Mouse (Mus musculus) embryonic stem cell, embryonic (primary cell): ENCODE data around the gene Tubb5.

Experiments
- CTCF ChIA-PET, 4 experiments: fragments of 300-600 bp in 2 of 4; fragments of 350-600 bp in 2 of 4; sonication (Branson Sonifier 250); formaldehyde crosslinking; loops; one replicate each; lab custom pipeline; 2022; ENCODE audit warnings: inconsistent platforms in 2 of 4; lab: Charles Lee
- POLR2A ChIA-PET, 4 experiments: fragments of 300-600 bp in 2 of 4; fragments of 350-600 bp in 2 of 4; sonication (Branson Sonifier 250); formaldehyde crosslinking; loops; one replicate each; lab custom pipeline; 2022; ENCODE audit warnings: antibody characterized with exemption in 4 of 4, inconsistent platforms in 1 of 4; lab: Charles Lee

Tubb5 gene

DNA sequence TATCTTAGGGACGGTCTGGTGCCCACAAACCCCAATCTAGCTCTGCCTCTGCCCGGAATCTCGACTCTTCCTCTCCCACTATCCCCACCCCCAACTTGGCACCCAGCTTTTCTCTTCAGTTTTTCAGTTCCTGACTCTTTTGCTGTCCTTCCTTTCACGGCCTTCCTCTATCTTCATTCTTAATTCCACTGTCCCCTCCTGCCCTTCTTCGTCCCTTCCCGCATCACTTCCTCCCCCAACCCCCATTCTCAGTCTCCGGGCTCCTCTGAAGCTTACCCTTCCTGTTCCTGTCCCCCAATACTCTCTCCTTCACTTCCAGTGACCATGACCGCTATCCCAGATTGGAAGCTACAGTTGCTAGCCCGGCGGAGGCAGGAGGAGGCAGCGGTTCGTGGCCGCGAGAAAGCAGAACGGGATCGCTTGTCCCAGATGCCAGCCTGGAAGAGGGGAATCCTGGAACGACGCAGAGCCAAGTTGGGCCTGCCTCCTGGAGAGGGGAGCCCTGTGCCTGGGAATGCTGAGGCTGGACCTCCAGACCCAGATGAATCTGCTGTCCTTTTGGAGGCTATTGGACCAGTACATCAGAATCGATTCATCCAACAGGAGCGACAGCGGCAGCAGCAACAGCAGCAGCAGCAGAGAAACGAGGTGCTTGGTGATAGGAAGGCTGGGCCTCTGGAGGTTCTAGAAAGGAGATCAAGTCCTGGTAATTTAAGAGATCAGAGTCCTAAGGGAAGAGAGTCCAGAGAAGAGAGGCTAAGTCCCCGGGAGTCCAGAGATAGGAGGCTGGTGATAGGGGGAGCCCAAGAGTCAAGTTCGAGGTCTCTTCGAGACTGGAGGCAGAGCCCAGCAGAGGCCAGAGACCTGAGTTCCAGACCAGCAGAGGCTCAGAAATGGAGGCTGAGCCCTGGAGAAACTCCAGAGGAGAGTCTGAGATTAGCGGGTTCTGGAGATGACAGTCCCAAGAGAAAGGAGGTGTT, 29.1 kb upstream of the Tubb5 start:
- ChIA-PET CTCF (interaction anchor here in 3 of 4 experiments (0.5 to 2.5 kb wide), 7 partner anchors 9 to 172 kb away, joined by 3 to 8 read pairs (median 4); partner anchors contain the start of genes Dhx16 (in 1 of the 3) and Flot1 (in 1 of the 3)), POLR2A (interaction anchor here (0.5 to 19.8 kb wide), 31 partner anchors 7 to 1240 kb away, joined by 3 to 490 read pairs (median 4); partner anchors contain the start of genes Mdc1 (in 3 of the 4), Dhx16 (in 2 of the 4), Ier3 (in 2 of the 4) and Mrps18b (in 2 of the 4))

- POLR2A ChIA-PET = interaction anchor here (0.5 to 19.8 kb wide), 26 partner anchors 8 to 1239 kb away, joined by 3 to 490 read pairs (median 4); partner anchors contain the start of genes Mdc1 (in 3 of the 4), Dhx16 (in 2 of the 4), Ier3 (in 2 of the 4) and Mrps18b (in 2 of the 4)
These were observed 28.2 kb upstream of the Tubb5 start for GRCm38 (mm10) chr17:35866281-35866831.

GRCm38 (mm10) chr17:35865481-35866280, 27.6 kb upstream of the Tubb5 start, which contains the start of gene Ppp1r18:
Ppp1r18 (plus strand) TSS chr17:35865593.
- CTCF ChIA-PET = interaction anchor here (0.6 to 3.1 kb wide), 13 partner anchors 8 to 170 kb away, joined by 3 to 17 read pairs (median 5); partner anchors contain the start of gene Dhx16 (in 3 of the 4)
- POLR2A ChIA-PET = interaction anchor here (0.7 to 19.8 kb wide), 25 partner anchors 7 to 72 kb away, joined by 3 to 490 read pairs (median 5); partner anchors contain the start of genes Flot1 (in 2 of the 4), Ier3 (in 2 of the 4), Mdc1 (in 2 of the 4) and Mrps18b (in 1 of the 4)

More at GRCm38 (mm10) chr17:35866281-35866831, 28.2 kb upstream of the Tubb5 start:
- CTCF ChIA-PET = interaction anchor here in 3 of 4 experiments (0.6 to 2.5 kb wide), 6 partner anchors 7 to 171 kb away, joined by 3 to 8 read pairs (median 5); partner anchors contain the start of genes Dhx16 (in 1 of the 3) and Flot1 (in 1 of the 3)

DNA sequence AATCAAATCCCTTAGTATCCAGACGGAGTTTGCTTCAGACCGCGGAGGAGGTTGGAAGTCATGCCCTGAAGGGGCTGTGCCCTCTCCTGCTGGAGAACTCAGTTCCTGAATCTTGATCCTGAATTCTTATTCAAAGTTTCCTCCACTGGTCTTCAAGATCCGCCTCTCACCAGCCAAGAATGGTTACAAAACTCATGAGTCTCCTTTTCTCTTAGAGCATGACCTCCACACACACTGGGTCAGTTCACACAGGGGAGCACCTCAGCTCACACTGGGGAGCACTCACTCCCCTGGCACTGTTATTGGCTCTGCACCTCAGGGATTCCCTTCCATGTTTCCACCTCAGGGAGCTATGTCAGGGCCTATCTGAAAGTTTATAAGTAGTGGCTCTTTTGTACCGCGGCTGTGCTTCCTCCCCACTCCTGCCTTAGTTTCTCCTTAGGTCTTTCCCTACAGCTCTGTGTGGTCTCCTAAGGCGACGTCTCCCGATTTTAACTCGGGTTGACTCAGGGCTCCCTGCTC, 26.8 kb upstream of the Tubb5 start:
- ChIA-PET CTCF (interaction anchor here (0.7 to 3.1 kb wide), 10 partner anchors 9 to 133 kb away, joined by 3 to 17 read pairs (median 6); partner anchors contain the start of gene Dhx16 (in 2 of the 4)), POLR2A (interaction anchor here (0.6 to 19.8 kb wide), 26 partner anchors 8 to 54 kb away, joined by 3 to 490 read pairs (median 4); partner anchors contain the start of genes Mdc1 (in 3 of the 4), Flot1 (in 2 of the 4), Ier3 (in 1 of the 4) and Tubb5 (in 1 of the 4))

DNA sequence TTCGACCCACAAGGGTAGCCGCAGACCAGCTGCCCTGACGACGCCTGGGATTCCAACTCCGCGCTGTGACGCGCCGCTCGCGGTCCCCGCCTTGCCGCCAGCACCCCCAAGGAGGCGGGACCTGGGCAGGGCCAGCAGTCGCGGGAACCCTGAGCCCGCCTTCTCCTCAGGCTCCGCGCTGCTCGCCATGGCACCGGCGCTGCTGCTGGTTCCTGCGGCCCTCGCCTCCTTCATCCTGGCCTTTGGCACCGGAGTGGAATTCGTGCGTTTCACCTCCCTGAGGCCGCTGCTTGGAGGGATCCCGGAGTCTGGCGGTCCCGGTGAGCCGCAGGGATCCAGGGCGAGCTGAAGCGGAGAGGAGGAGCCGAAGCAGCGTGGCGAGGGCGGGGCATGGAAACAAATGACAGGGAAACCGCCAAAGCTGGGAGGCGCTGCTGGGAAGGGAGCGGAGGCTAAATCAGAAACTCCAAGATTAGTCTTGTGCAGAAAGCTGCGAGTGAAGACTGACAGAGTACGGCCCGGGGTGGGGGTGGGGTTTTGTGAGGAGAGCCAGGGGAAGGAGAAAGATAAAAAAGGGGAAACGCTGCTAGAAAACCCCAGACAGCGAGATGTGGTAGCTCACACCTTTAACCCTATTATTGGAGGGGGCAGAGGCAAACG, 23.2 kb upstream of the Tubb5 start, which contains the start of gene Nrm:
Gene Nrm, plus strand, starts transcription at position 121 of the 660 bp plus-strand sequence.
- CTCF ChIA-PET = interaction anchor here (0.6 to 6.7 kb wide), 30 partner anchors 10 to 328 kb away, joined by 3 to 57 read pairs (median 4); partner anchors contain the start of genes Ier3 (in 2 of the 4), Mdc1 (in 2 of the 4) and Dhx16 (in 1 of the 4)
- POLR2A ChIA-PET = interaction anchor here (0.6 to 19.8 kb wide), 70 partner anchors 8 to 1727 kb away, joined by 3 to 490 read pairs (median 5); partner anchors contain the start of genes Ier3 (in 4 of the 4), Flot1 (in 3 of the 4), Mdc1 (in 3 of the 4) and Tubb5 (in 3 of the 4)

DNA sequence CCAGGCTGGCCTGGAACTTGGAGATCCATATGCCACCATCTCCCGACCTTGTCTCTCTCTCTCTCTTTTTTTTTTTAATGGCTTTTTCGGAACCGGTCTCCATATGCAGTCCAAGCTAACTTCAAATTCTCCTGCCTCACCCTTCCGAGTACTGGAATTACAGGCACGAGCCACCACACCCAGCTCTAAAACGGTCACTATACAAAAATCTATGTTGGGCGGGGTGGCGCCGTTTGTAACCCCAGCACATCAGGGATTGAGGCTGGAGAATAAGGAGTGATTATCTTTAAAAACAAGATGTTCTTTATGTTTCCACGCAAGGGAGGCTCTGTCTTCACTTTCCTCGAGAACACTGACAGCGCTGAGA, 22.7 kb upstream of the Tubb5 start:
- ChIA-PET CTCF (interaction anchor here (0.6 to 6.7 kb wide), 22 partner anchors 10 to 328 kb away, joined by 3 to 57 read pairs (median 4); partner anchors contain the start of genes Mdc1 (in 2 of the 4), Dhx16 (in 1 of the 4) and Ier3 (in 1 of the 4)), POLR2A (interaction anchor here (0.5 to 19.8 kb wide), 64 partner anchors 8 to 1176 kb away, joined by 3 to 490 read pairs (median 5); partner anchors contain the start of genes Ier3 (in 4 of the 4), Flot1 (in 3 of the 4), Mdc1 (in 3 of the 4) and Mrps18b (in 3 of the 4))

DNA sequence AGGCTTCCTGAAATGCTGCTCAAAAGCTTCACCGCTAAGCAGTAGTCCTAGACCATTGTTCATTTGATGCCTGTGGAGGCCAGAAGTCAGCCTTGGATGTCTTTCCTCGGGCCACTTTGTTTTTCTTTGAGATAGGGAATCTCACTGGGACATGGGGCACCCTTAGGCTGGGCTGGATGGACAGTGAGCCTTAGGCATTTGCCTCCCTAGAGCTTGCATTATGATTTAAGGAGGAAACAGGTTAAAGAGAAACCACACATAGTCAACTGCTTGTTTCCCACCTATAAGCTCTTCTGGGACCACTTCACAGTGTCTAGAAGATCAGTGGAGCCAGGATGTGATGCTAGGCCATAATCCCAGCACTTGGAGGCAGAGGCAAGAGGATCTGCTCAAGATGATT, 21.7 kb upstream of the Tubb5 start:
- CTCF ChIA-PET = interaction anchor here in 3 of 4 experiments (1.5 to 6.7 kb wide), 6 partner anchors 10 to 78 kb away, joined by 3 to 57 read pairs (median 10); no protein-coding TSS in a partner anchor

DNA sequence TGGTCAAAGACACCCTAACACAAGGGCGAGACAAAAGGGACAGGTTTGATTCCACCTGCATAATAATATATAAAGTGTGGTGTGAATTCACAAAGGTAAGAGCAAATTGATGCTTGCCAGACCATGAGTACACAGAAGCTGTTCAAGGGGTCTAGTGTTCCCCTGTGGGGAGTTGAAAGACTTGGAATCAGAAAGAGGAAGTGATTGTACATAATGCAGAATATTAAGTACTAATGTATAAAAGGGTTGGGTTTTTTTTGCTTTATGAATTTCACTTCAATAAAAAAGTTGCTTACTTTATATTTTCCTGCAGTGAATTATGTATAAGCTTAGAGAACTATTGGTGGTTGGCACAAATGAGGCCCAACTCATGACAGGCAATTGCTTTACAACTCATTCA, 21.3 kb upstream of the Tubb5 start:
- ChIA-PET POLR2A (interaction anchor here in 3 of 4 experiments (0.6 to 19.8 kb wide), 26 partner anchors 9 to 121 kb away, joined by 3 to 490 read pairs (median 12); partner anchors contain the start of genes Mdc1 (in 3 of the 3), Dhx16 (in 2 of the 3), Ier3 (in 2 of the 3) and Tubb5 (in 2 of the 3)), CTCF (interaction anchor here in 3 of 4 experiments (1.5 to 6.7 kb wide), 4 partner anchors 12 to 24 kb away, joined by 4 to 57 read pairs (median 9); no protein-coding TSS in a partner anchor)

More for the DNA sequence above, 21.7 kb upstream of the Tubb5 start:
- POLR2A ChIA-PET = interaction anchor here (0.6 to 19.8 kb wide), 42 partner anchors 8 to 121 kb away, joined by 3 to 490 read pairs (median 6); partner anchors contain the start of genes Flot1 (in 3 of the 4), Ier3 (in 3 of the 4), Mdc1 (in 3 of the 4) and Tubb5 (in 3 of the 4)

DNA sequence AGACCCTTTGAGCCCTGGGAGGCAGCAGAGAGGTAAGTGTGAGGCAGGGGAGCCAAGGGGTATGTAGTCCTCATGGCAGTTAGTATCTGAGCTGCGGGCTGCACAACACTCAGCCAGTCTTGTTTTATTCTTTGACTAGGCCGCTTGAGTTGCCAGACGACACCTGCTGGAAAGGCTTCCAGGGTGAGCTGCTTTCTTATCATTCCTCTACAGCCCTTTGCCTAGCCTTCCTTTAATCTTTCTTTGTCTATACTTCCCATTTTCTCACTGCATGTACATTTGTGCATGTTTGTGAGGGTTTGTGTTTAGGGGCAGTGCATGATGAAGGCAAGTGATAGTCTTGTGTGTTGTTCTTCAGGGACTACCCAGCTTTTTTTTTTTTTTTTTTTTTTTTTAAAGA, 12.9 kb upstream of the Tubb5 start:
- CTCF ChIA-PET = interaction anchor here in 2 of 4 experiments (0.6 to 1.2 kb wide), 3 partner anchors 10 to 23 kb away, joined by 3 to 4 read pairs (median 3); partner anchors contain the start of gene Nrm (in 1 of the 2)

DNA sequence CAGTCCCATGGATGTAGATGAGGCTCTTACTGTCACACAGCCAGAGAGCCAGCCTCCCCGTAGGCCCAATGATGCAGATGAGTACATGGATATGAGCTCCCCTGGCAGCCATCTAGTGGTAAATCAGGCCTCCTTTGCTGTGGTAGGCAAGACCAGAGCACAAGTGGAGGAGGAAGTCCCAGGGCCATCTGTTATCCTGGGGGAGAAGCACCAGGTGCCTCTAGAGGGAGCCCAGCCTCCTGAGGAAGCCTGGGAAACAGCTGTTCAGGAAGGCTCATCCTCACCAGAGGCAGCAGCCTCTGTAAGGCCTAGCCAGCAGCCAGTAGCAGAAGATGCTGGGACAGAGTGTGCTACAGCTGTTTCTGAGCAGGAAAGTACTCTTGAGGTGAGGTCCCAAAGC, 10.0 kb upstream of the Tubb5 start:
- POLR2A ChIA-PET = interaction anchor here (0.7 to 17.7 kb wide), 16 partner anchors 8 to 71 kb away, joined by 3 to 490 read pairs (median 4); partner anchors contain the start of genes Nrm (in 3 of the 4), Tubb5 (in 2 of the 4), Atat1 (in 1 of the 4) and Ier3 (in 1 of the 4)
- CTCF ChIA-PET = interaction anchor here (0.5 to 4.5 kb wide), 16 partner anchors 10 to 109 kb away, joined by 3 to 18 read pairs (median 5); partner anchors contain the start of genes Nrm (in 2 of the 4) and Dhx16 (in 1 of the 4)

More for the DNA sequence above, 12.9 kb upstream of the Tubb5 start:
- POLR2A ChIA-PET = interaction anchor here in 3 of 4 experiments (0.6 to 17.7 kb wide), 11 partner anchors 8 to 87 kb away, joined by 3 to 490 read pairs (median 6); partner anchors contain the start of genes Nrm (in 3 of the 3), Ier3 (in 1 of the 3), Mdc1 (in 1 of the 3) and Ppp1r18 (in 1 of the 3)

- CTCF ChIA-PET = interaction anchor here in 3 of 4 experiments (0.6 to 4.1 kb wide), 7 partner anchors 17 to 359 kb away, joined by 3 to 23 read pairs (median 4); partner anchors contain the start of gene Nrm (in 1 of the 3)
- POLR2A ChIA-PET = interaction anchor here in 3 of 4 experiments (0.6 to 17.7 kb wide), 9 partner anchors 9 to 73 kb away, joined by 3 to 490 read pairs (median 7); partner anchors contain the start of genes Nrm (in 2 of the 3), Ppp1r18 (in 2 of the 3), Dhx16 (in 1 of the 3) and Ier3 (in 1 of the 3)
These were observed 5.4 kb upstream of the Tubb5 start for GRCm38 (mm10) chr17:35843514-35843913.

DNA sequence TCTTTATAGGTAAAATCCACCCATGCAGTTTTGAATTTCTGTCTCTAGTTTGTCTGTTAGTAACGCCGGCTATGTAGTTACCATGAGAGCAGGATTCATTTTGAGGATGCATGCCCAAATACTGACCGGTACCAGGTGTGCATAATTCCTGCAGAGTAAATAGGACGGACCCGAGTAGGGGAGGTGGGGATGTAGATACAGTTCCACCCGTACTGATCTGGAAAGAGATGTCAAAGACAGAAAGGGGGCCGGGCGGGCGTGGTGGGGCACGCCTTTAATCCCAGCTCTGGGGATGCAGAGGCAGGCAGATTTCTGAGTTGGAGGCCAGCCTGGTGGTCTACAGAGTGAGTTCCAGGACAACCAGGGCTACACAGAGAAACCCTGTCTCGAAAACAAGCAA, 3.9 kb upstream of the Tubb5 start:
- POLR2A ChIA-PET = interaction anchor here in 3 of 4 experiments (0.6 to 17.7 kb wide), 78 partner anchors 8 to 598 kb away, joined by 3 to 490 read pairs (median 5); partner anchors contain the start of genes Flot1 (in 3 of the 3), Ier3 (in 3 of the 3), Nrm (in 3 of the 3) and Atat1 (in 2 of the 3)
- CTCF ChIA-PET = interaction anchor here (0.5 to 8.3 kb wide), 19 partner anchors 19 to 1238 kb away, joined by 3 to 50 read pairs (median 4); partner anchors contain the start of genes Nrm (in 2 of the 4) and Dhx16 (in 1 of the 4)

DNA sequence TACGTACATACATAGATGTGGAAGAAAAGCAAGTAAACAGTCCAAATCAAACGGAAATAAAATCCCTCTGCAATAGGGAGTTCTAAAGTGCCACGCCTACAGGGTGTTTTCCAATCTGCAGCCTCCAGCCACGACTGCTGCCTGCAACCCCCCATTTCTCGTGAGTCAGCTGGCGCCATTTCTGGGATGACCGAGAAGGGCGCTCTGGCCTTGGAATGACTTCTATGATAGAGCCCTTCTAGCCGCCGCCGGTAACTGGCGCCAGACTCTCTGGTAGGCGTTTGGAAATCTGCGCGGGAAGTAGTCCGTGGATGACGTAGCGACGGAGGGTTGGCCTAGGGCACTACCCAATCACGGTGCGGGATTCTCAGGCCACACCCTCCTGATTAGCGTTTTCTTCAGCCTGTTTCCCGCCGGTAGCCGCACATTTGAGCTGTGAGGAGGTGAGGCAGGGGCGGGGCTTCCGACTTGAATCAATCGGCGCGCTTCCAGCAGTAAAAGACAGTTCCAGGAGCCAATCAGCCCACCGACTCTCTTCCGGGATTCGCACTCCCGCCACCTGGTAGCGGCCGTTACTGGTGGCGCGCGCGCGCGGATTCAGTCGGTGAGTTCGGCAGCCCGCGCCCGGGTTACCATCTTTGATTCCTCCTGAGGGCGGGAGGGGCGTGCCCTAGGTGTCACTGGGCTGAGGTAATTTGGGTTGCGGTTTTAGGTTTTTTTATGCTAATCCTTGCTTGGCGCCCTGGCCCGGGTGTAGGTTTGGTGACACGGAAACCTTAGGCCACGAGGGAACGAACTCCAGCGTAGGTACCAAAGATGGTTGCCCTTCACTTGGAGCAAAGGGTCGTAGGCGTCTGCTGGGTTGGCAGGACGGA, 3.2 kb upstream of the Tubb5 start, which contains the start of gene Mdc1:
Gene Mdc1, plus strand, starts transcription at position 440 of the 875 bp plus-strand sequence.
- ChIA-PET POLR2A (interaction anchor here (0.6 to 17.7 kb wide), 91 partner anchors 8 to 598 kb away, joined by 3 to 490 read pairs (median 5); partner anchors contain the start of genes Flot1 (in 3 of the 4), Ier3 (in 3 of the 4), Mrps18b (in 3 of the 4) and Nrm (in 3 of the 4)), CTCF (interaction anchor here (0.5 to 8.3 kb wide), 21 partner anchors 20 to 1239 kb away, joined by 3 to 50 read pairs (median 4); partner anchors contain the start of genes Nrm (in 2 of the 4) and Dhx16 (in 1 of the 4))
